Mouse (Mus musculus) thymus, postnatal 10 days (tissue): ENCODE results near the gene Cst9.

Source experiments
- DNase-seq, 2 experiments: peaks; one replicate each; pipeline ENCODE4 v3.0.0; 2021; ENCODE audit warnings: low spot score in 2 of 2

The Cst9 gene

DNA sequence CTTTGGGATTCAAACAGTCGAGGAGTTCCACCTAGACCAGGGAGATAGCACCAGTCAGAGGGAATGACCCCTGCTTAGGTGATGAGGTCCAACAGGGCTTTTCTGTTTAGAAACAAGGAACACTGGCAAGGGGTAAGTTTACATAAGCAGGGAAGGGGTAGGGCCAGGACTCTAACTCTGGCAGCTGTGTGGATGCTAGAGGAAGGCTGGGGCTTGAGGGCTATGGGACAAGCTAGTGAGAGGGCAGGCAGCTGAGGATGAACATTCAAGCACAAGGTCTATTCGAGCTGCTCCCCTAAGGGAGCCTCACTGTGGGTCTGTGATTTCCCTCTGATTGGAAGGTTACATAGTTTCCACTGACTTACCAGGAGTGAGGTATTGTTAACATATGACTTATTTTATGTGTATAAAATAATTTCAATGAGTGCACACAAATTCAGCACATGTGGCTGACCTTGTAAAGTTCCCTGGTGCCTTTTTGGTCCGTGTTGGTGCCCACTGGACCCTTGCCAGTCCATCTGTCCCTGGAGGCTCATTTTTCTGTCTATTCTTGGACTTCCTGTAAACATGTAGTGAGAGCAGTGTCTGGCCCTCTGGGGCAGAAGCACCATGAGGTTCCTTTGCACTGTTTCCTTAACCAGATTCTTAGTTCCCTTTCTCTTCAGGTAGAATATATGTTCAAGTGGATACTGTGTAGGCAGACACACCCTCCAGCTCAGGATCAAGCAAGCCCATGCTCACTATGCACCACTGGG lies 42.2 kb downstream of the Cst9 start:
- no peak for DNase-seq

- no peak for DNase-seq
Observed at GRCm38 (mm10) chr2:148878641-148879130, 43.7 kb downstream of the Cst9 start.

GRCm38 (mm10) chr2:148879199-148879598 lies 44.3 kb downstream of the Cst9 start:
- DNase-seq = no peak

- no peak for DNase-seq
Observed at GRCm38 (mm10) chr2:148884738-148885137, 49.8 kb downstream of the Cst9 start.
